Mouse (Mus musculus) left cerebral cortex, postnatal 14 days (tissue): ENCODE results near the gene Tiam2. TPM values are rescaled to one million over a fixed set of nuclear protein-coding genes. Genes with fewer than 3 reads are reported as not detected.

Source experiments
- total RNA-seq, 2 experiments: library from RNA; stranded (reverse); gene quantifications; 2 replicates each; pipeline ENCODE4 v1.2.3; 2021

The Tiam2 gene
- total RNA-seq, 2 experiments from 2014 or later = 78.4 to 86.5 TPM

Other genes with a start within 250 kb of the Tiam2 start
- 10 to 100 TPM; 52.7 to 55.2 TPM for gene Scaf8, start 211.6 kb upstream of the Tiam2 start, total RNA-seq
- 1 to 10 TPM; 1.4 to 1.8 TPM for gene Cldn20, start 206.0 kb downstream of the Tiam2 start, total RNA-seq
- 1 to 10 TPM; 6.2 to 7.2 TPM for gene Tfb1m, start 231.2 kb downstream of the Tiam2 start, total RNA-seq